Mouse (Mus musculus) spleen, postnatal 4 days (tissue): ENCODE data around the gene Zfp108.

Experiments
- DNase-seq, 2 experiments: peaks; one replicate each; pipeline ENCODE4 v3.0.0; 2022; ENCODE audit warnings: low spot score in 2 of 2

The Zfp108 gene

GRCm38 (mm10) chr7:24286090-24286489, 31.5 kb downstream of the Zfp108 start:
- DNase-seq = peak in 1 of 2 experiments; percentile 45

GRCm38 (mm10) chr7:24286916-24287315, 32.3 kb downstream of the Zfp108 start:
- DNase-seq = peak in 1 of 2 experiments; percentile 40

GRCm38 (mm10) chr7:24287670-24288069, 33.1 kb downstream of the Zfp108 start:
- DNase-seq = peak in 1 of 2 experiments; percentile 54

- DNase-seq = no peak
These were observed 33.9 kb downstream of the Zfp108 start for GRCm38 (mm10) chr7:24288512-24288911.

GRCm38 (mm10) chr7:24290106-24290693, 35.6 kb downstream of the Zfp108 start:
- no peak for DNase-seq

- DNase-seq = no peak
These were observed 36.9 kb downstream of the Zfp108 start for GRCm38 (mm10) chr7:24291387-24292090.

GRCm38 (mm10) chr7:24293061-24293851, 38.7 kb downstream of the Zfp108 start:
- no peak for DNase-seq

GRCm38 (mm10) chr7:24294763-24295162, 40.2 kb downstream of the Zfp108 start:
- DNase-seq = no peak

GRCm38 (mm10) chr7:24295376-24295775, 40.8 kb downstream of the Zfp108 start:
- no peak for DNase-seq

- no peak for DNase-seq
These were observed 41.8 kb downstream of the Zfp108 start for GRCm38 (mm10) chr7:24296386-24296785.

- no peak for DNase-seq
These were observed 42.9 kb downstream of the Zfp108 start for GRCm38 (mm10) chr7:24297361-24298095.

- DNase-seq = no peak
These were observed 44.0 kb downstream of the Zfp108 start for GRCm38 (mm10) chr7:24298635-24298972.

- peak; percentile 71 to 83 for DNase-seq
These were observed 44.5 kb downstream of the Zfp108 start for GRCm38 (mm10) chr7:24298973-24299708.

- DNase-seq = no peak
These were observed 45.4 kb downstream of the Zfp108 start for GRCm38 (mm10) chr7:24299823-24300481.

- DNase-seq = peak in 1 of 2 experiments; percentile 35
These were observed 46.2 kb downstream of the Zfp108 start, which contains the start of gene Zfp61 for GRCm38 (mm10) chr7:24300771-24301282. Gene Zfp61 (minus strand): TSS chr7:24301232.
